Mouse (Mus musculus): ENCODE results near the gene Bcl7a.

DNA sequence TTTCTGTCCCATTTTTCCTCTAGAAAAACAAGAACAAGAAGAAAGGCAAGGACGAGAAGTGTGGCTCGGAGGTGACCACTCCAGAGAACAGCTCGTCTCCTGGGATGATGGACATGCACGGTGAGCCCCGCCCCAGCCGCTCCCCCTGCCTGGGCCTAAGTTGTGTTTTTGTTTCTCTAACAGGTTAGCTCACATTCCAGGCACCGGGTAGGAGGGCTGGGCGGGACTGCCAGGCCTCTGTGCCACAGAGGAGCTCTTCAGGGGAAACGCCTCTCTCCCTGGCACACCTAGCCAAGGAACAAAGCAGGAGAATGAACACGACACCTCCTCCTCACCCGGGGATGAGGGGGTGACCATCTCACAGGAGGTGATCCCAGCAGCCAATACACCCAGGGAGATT lies 12.3 kb downstream of the Bcl7a start:
- TF ChIP-seq GATA1 (IDR thresholded peaks at IDR 0.05; ENCODE audit: low read length) (no peak), TAL1 (IDR thresholded peaks at IDR 0.05; ENCODE audit: low read length) (no peak)
